Mouse (Mus musculus): ENCODE data around the gene Tcea2. TPM values are rescaled to one million over a fixed set of nuclear protein-coding genes. Genes with fewer than 3 reads are reported as not detected.

Tcea2 gene
- polyA plus RNA-seq, 1 experiment from 2014 or later, result 21.2 TPM

GRCm38 (mm10) chr2:181727659-181728262 is 47.7 kb downstream of the Tcea2 start:
- H3K9me3 ChIP-seq (ENCODE audit: control insufficient read depth, low read length), result no peaks in the 10 kb centered on the region
- no peak overlapping the region for H3K4me2 ChIP-seq (ENCODE audit: low read depth, low read length)
- H3K36me3 ChIP-seq (ENCODE audit: control insufficient read depth, insufficient read depth, low read length), result no peaks in the 10 kb centered on the region
- no peaks in the 10 kb centered on the region for H3K27me3 ChIP-seq (replicated peaks; ENCODE audit: control insufficient read depth, insufficient read depth, low read length)
- DNase-seq (ENCODE audit: low spot score), result no peak
- no peak overlapping the region for H3K27ac ChIP-seq (replicated peaks; ENCODE audit: low read depth, low read length)
- no peak overlapping the region for H3K4me3 ChIP-seq (ENCODE audit: low read depth, low read length)
- 52% methylated on average over 9 of the region's 9 CpGs for WGBS
- H3K9ac ChIP-seq (ENCODE audit: low read depth, low read length), result no peak overlapping the region
- no peak for ATAC-seq (ENCODE audit: low read depth)
- no peaks in the 10 kb centered on the region for H3K4me1 ChIP-seq (ENCODE audit: control insufficient read depth, insufficient read depth, low read length)

GRCm38 (mm10) chr2:181730051-181730450 is 49.9 kb downstream of the Tcea2 start:
- Histone ChIP-seq H3K4me3 (ENCODE audit: low read depth, low read length) (no peak overlapping the region), H3K9me3 (ENCODE audit: control insufficient read depth, low read length) (no peaks in the 10 kb centered on the region), H3K4me1 (ENCODE audit: control insufficient read depth, insufficient read depth, low read length) (no peaks in the 10 kb centered on the region), H3K27ac (replicated peaks; ENCODE audit: low read depth, low read length) (no peak overlapping the region), H3K36me3 (ENCODE audit: control insufficient read depth, insufficient read depth, low read length) (no peaks in the 10 kb centered on the region), H3K4me2 (ENCODE audit: low read depth, low read length) (no peak overlapping the region), H3K9ac (ENCODE audit: low read depth, low read length) (no peak overlapping the region), H3K27me3 (replicated peaks; ENCODE audit: control insufficient read depth, insufficient read depth, low read length) (no peaks in the 10 kb centered on the region)
- ATAC-seq (ENCODE audit: low read depth), result no peak
- no peak for DNase-seq (ENCODE audit: low spot score)
- 35% methylated on average over 3 of the region's 3 CpGs for WGBS

Other genes with a start within 250 kb of the Tcea2 start
- 5.7 and 5.9 TPM in 2 replicates for gene Zbtb46, start 220.9 kb upstream of the Tcea2 start, polyA plus RNA-seq (2014; fragmentation: Nextera tagmentation; extraction: Ambion mirVana)
- 0.21 and 0.22 TPM in 2 replicates for gene Abhd16b, start 187.1 kb upstream of the Tcea2 start, polyA plus RNA-seq (2014; fragmentation: Nextera tagmentation; extraction: Ambion mirVana)
- 159 and 164 TPM in 2 replicates for gene Tpd52l2, start 183.2 kb upstream of the Tcea2 start, polyA plus RNA-seq (2014; fragmentation: Nextera tagmentation; extraction: Ambion mirVana)
- gene Dnajc5, start 159.8 kb upstream of the Tcea2 start, polyA plus RNA-seq (2014; fragmentation: Nextera tagmentation; extraction: Ambion mirVana), result 80.4 and 84.2 TPM in 2 replicates
- 45.2 and 49.3 TPM in 2 replicates for gene Uckl1, start 95.4 kb upstream of the Tcea2 start, polyA plus RNA-seq (2014; fragmentation: Nextera tagmentation; extraction: Ambion mirVana)
- 57.4 and 61.7 TPM in 2 replicates for gene Prpf6, start 88.4 kb upstream of the Tcea2 start, polyA plus RNA-seq (2014; fragmentation: Nextera tagmentation; extraction: Ambion mirVana)
- gene Zfp512b, start 87.5 kb upstream of the Tcea2 start, polyA plus RNA-seq (2014; fragmentation: Nextera tagmentation; extraction: Ambion mirVana), result 42.0 and 46.5 TPM in 2 replicates
- gene Samd10, start 81.1 kb upstream of the Tcea2 start, polyA plus RNA-seq (2014; fragmentation: Nextera tagmentation; extraction: Ambion mirVana), result 13.1 and 13.2 TPM in 2 replicates
- gene Gm29797, start 23.3 kb upstream of the Tcea2 start, polyA plus RNA-seq (2014; fragmentation: Nextera tagmentation; extraction: Ambion mirVana), result 0.47 TPM in 1 of 2 replicates, not detected in the other
- 43.9 and 46.5 TPM in 2 replicates for gene Sox18, start 8.7 kb upstream of the Tcea2 start, polyA plus RNA-seq (2014; fragmentation: Nextera tagmentation; extraction: Ambion mirVana)
- gene Rgs19, start 13.7 kb downstream of the Tcea2 start, polyA plus RNA-seq (2014; fragmentation: Nextera tagmentation; extraction: Ambion mirVana), result 82.2 and 88.4 TPM in 2 replicates
- not detected in 2 replicates for gene Lkaaear1, start 18.1 kb downstream of the Tcea2 start, polyA plus RNA-seq (2014; fragmentation: Nextera tagmentation; extraction: Ambion mirVana)
- gene Oprl1, start 34.7 kb downstream of the Tcea2 start, polyA plus RNA-seq (2014; fragmentation: Nextera tagmentation; extraction: Ambion mirVana), result 2.0 and 2.5 TPM in 2 replicates
- gene Myt1, start 83.0 kb downstream of the Tcea2 start, polyA plus RNA-seq (2014; fragmentation: Nextera tagmentation; extraction: Ambion mirVana), result 0.77 and 1.3 TPM in 2 replicates
- gene Pcmtd2, start 157.5 kb downstream of the Tcea2 start, polyA plus RNA-seq (2014; fragmentation: Nextera tagmentation; extraction: Ambion mirVana), result 30.6 and 32.5 TPM in 2 replicates
- gene Polr3k, start 184.0 kb downstream of the Tcea2 start, polyA plus RNA-seq (2014; fragmentation: Nextera tagmentation; extraction: Ambion mirVana), result 55.1 and 59.1 TPM in 2 replicates

All from embryonic facial prominence, embryonic 14.5 days (tissue).